8 mouse cellular contexts compared by ENCODE assay signal in genomic region chr7:16628096-16628771, GRCm38 (mm10). TPM values are rescaled to one million over a fixed set of nuclear protein-coding genes. Genes with fewer than 3 reads are reported as not detected.
DNase-seq lines count a peak whose midpoint lies in the region; ATAC-seq and TF ChIP-seq lines count a peak whose summit lies in the region.

No protein-coding gene starts in this region.

- H3K79me3 ChIP-seq in C2C12 (ENCODE audit: low read depth), result no peaks in the 10 kb centered on the region

- H3K36me3 ChIP-seq in C2C12 (ENCODE audit: control insufficient read depth, insufficient read depth), result no peaks in the 10 kb centered on the region
- H3K36me3 ChIP-seq in kidney, embryonic 14.5 days (ENCODE audit: control insufficient read depth, insufficient read depth, low read length), result no peaks in the 10 kb centered on the region
- no peaks in the 10 kb centered on the region for H3K36me3 ChIP-seq in liver, embryonic 14.5 days (replicated peaks; ENCODE audit: control insufficient read depth, insufficient read depth, low read depth)
- no peaks in the 10 kb centered on the region for H3K36me3 ChIP-seq in neural tube, embryonic 13.5 days

- no peak overlapping the region for H3K4me3 ChIP-seq in C2C12 (ENCODE audit: insufficient read depth, poor library complexity, severe bottlenecking)
- H3K4me3 ChIP-seq in kidney, embryonic 14.5 days (ENCODE audit: low read length), result no peak overlapping the region
- H3K4me3 ChIP-seq in liver, embryonic 14.5 days (ENCODE audit: insufficient read depth in 1 of 2, low read depth in 2 of 2, low read length in 2 of 2), result no peak overlapping the region
- H3K4me3 ChIP-seq in neural tube, embryonic 13.5 days, result no peak overlapping the region

- no peak overlapping the region for H3K9ac ChIP-seq in kidney, embryonic 14.5 days (ENCODE audit: low read depth, low read length)
- H3K9ac ChIP-seq in liver, embryonic 14.5 days (replicated peaks), result no peak overlapping the region
- no peak overlapping the region for H3K9ac ChIP-seq in neural tube, embryonic 13.5 days

- no peaks in the 10 kb centered on the region for H3K4me1 ChIP-seq in kidney, embryonic 14.5 days (ENCODE audit: control insufficient read depth, insufficient read depth, low read length)
- no peaks in the 10 kb centered on the region for H3K4me1 ChIP-seq in liver, embryonic 14.5 days (replicated peaks; ENCODE audit: control insufficient read depth in 2 of 2, insufficient read depth in 2 of 2, low read length in 1 of 2)
- H3K4me1 ChIP-seq in neural tube, embryonic 13.5 days (replicated peaks), result no peaks in the 10 kb centered on the region

- H3K4me2 ChIP-seq in kidney, embryonic 14.5 days (replicated peaks; ENCODE audit: low read depth, low read length), result no peak overlapping the region
- H3K4me2 ChIP-seq in liver, embryonic 14.5 days (ENCODE audit: low read depth), result no peak overlapping the region
- H3K4me2 ChIP-seq in neural tube, embryonic 13.5 days, result peak overlapping the region; percentile 30; the same call in 1 of the 2 replicates

- WGBS in kidney, embryonic 14.5 days, result 32% methylated on average over 12 of the region's 12 CpGs
- WGBS in liver, embryonic 14.5 days (ENCODE audit: insufficient replicate concordance), result 30% methylated on average over 12 of the region's 12 CpGs
- WGBS in neural tube, embryonic 13.5 days, result 38% methylated on average over 12 of the region's 12 CpGs

- TF ChIP-seq CTCF in C2C12 (IDR thresholded peaks at IDR 0.05; ENCODE audit: control insufficient read depth, insufficient read depth, insufficient read length), result peak; percentile 5
- TF ChIP-seq CTCF in liver, embryonic 14.5 days (IDR thresholded peaks at IDR 0.05; ENCODE audit: low read depth), result peak; percentile 89

- H3K27me3 ChIP-seq in C2C12 (ENCODE audit: control insufficient read depth, insufficient read depth, insufficient read length), result no peaks in the 10 kb centered on the region
- H3K27me3 ChIP-seq in kidney, embryonic 14.5 days (ENCODE audit: control insufficient read depth, insufficient read depth, low read length), result no peaks in the 10 kb centered on the region
- no peaks in the 10 kb centered on the region for H3K27me3 ChIP-seq in liver, embryonic 14.5 days (ENCODE audit: control insufficient read depth, insufficient read depth, low read length)
- no peaks in the 10 kb centered on the region for H3K27me3 ChIP-seq in neural tube, embryonic 13.5 days

- ATAC-seq in kidney, embryonic 14.5 days (ENCODE audit: low FRiP score, low TSS enrichment), result peak; percentile 61; the same call in 1 of the 2 replicates
- no peak for ATAC-seq in liver, embryonic 14.5 days (ENCODE audit: insufficient read depth)
- peak; percentile 82; the same call in 1 of the 2 replicates for ATAC-seq in neural tube, embryonic 13.5 days (ENCODE audit: low read depth)

- intact Hi-C loops in gastrocnemius, postnatal 14 days (cut with DNase I; ENCODE audit: low total_unique reads), result no loop called here

- H3K27ac ChIP-seq in kidney, embryonic 14.5 days (ENCODE audit: low read depth, low read length), result no peak overlapping the region
- H3K27ac ChIP-seq in liver, embryonic 14.5 days, result no peak overlapping the region
- 0 out of 2 replicates have a peak overlapping the region, but pooled peaks have one; percentile 18 for H3K27ac ChIP-seq in neural tube, embryonic 13.5 days (replicated peaks)

- H3ac ChIP-seq in C2C12 (ENCODE audit: control insufficient read depth, insufficient read length, low read depth), result no peak overlapping the region

- DNase-seq in NIH3T3 (ENCODE audit: low read depth), result peak; percentile 89
- peak; percentile 53 to 71 for DNase-seq in cerebellum, postnatal 36 days
- peak; percentile 46 for DNase-seq in gastrocnemius, postnatal 14 days
- DNase-seq in liver, embryonic 14.5 days (ENCODE audit: low read depth in 3 of 3, low spot score in 3 of 3), result peak in 2 of 3 experiments; percentile 44 to 46
- DNase-seq in thymus, postnatal 14 days, result peak; percentile 75

- H3K79me2 ChIP-seq in C2C12 (ENCODE audit: control insufficient read depth, insufficient read depth), result no peaks in the 10 kb centered on the region

- no peaks in the 10 kb centered on the region for H3K9me3 ChIP-seq in kidney, embryonic 14.5 days (ENCODE audit: control insufficient read depth, low read length)
- H3K9me3 ChIP-seq in liver, embryonic 14.5 days (ENCODE audit: control insufficient read depth, low read length), result no peaks in the 10 kb centered on the region
- H3K9me3 ChIP-seq in neural tube, embryonic 13.5 days, result no peaks in the 10 kb centered on the region

- no peak for TF ChIP-seq EP300 in liver, embryonic 14.5 days (IDR thresholded peaks at IDR 0.05; ENCODE audit: low read depth)

TF ChIP-seq in C2C12, 6 proteins besides CTCF, POLR2A, EP300 and RAD21:
- TF ChIP-seq FOSL1 (IDR thresholded peaks at IDR 0.05; ENCODE audit: insufficient read depth, low read length, poor library complexity, severe bottlenecking) (no peak), MAX (IDR thresholded peaks at IDR 0.05) (no peak), MYOG (IDR thresholded peaks at IDR 0.05; ENCODE audit: control insufficient read depth, extremely low read depth, insufficient read length) (no peak), USF1 (IDR thresholded peaks at IDR 0.05; ENCODE audit: low read depth) (no peak), CEBPB (IDR thresholded peaks at IDR 0.05; ENCODE audit: low read depth) (no peak), MYOD1 (IDR thresholded peaks at IDR 0.05; ENCODE audit: control insufficient read depth, insufficient read length, low read depth) (no peak)
TF ChIP-seq in C2C12: peak in this region for 0.

RNA-seq across cellular contexts. Expression of gene Arhgap35, which starts 13.4 kb away (rescaled TPM):
- polyA plus RNA-seq in C2C12 (2012; fragmentation: generic; extraction: Trizol), result 26.8 TPM
- total RNA-seq in gastrocnemius, postnatal 14 days (2021), result 10 to 100 TPM; 18.8 to 23.1 TPM
- polyA plus RNA-seq in kidney, embryonic 14.5 days (2014; fragmentation: Nextera tagmentation; extraction: Ambion mirVana), result 12.6 and 26.6 TPM in 2 replicates
- polyA plus RNA-seq in liver, embryonic 14.5 days (2012; rRNA removed), result 2.1 and 2.3 TPM in 2 replicates
- 2.0 and 2.2 TPM in 2 replicates for polyA plus RNA-seq in liver, embryonic 14.5 days (2014; fragmentation: Nextera tagmentation; extraction: Ambion mirVana)
- 30.8 and 31.2 TPM in 2 replicates for polyA plus RNA-seq in neural tube, embryonic 13.5 days (2015; fragmentation: Nextera tagmentation; extraction: Ambion mirVana)

RNA-seq across cellular contexts. Expression of gene Ceacam15, which starts 47.3 kb away (rescaled TPM):
- polyA plus RNA-seq in C2C12 (2012; fragmentation: generic; extraction: Trizol), result not detected
- not detected for total RNA-seq in gastrocnemius, postnatal 14 days (2021)
- not detected in 2 replicates for polyA plus RNA-seq in kidney, embryonic 14.5 days (2014; fragmentation: Nextera tagmentation; extraction: Ambion mirVana)
- polyA plus RNA-seq in liver, embryonic 14.5 days (2012; rRNA removed), result not detected in 2 replicates
- not detected in 2 replicates for polyA plus RNA-seq in liver, embryonic 14.5 days (2014; fragmentation: Nextera tagmentation; extraction: Ambion mirVana)
- polyA plus RNA-seq in neural tube, embryonic 13.5 days (2015; fragmentation: Nextera tagmentation; extraction: Ambion mirVana), result not detected in 2 replicates
